Mouse (Mus musculus) midbrain, postnatal 0 days (tissue): ENCODE data around the gene Celf2. TPM values are rescaled to one million over a fixed set of nuclear protein-coding genes. Genes with fewer than 3 reads are reported as not detected.

Experiments used
- ATAC-seq: fragments of 200-750 bp; cut with Nextera tagmentation; 2 replicates; pipeline ENCODE4 v1.8.0; 2017; ENCODE audit warnings: moderate number of reproducible peaks, mild to moderate bottlenecking, moderate TSS enrichment, moderate library complexity; ENCODE audit not compliant: low FRiP score
- DNase-seq: peaks from one replicate; pipeline ENCODE4 v3.0.0-alpha.2; 2015; ENCODE audit warnings: low spot score
- H3K27ac ChIP-seq: fragments of 300-500 bp; sonication (generic); 2 replicates; pipeline ENCODE4 v1.5.1; 2014; ENCODE audit warnings: low read depth, mild to moderate bottlenecking, low read length, mixed read lengths
- H3K27me3 ChIP-seq: fragments of 300-500 bp; sonication (generic); 2 replicates; pipeline ENCODE4 v1.6.1; 2014; ENCODE audit warnings: low read length, control low read depth, mixed read lengths; ENCODE audit not compliant: insufficient read depth
- H3K36me3 ChIP-seq: fragments of 300-500 bp; sonication (generic); 2 replicates; pipeline ENCODE4 v1.6.1; 2014; ENCODE audit warnings: low read length, control low read depth, mixed read lengths; ENCODE audit not compliant: insufficient read depth
- H3K4me1 ChIP-seq: fragments of 300-500 bp; sonication (generic); 2 replicates; pipeline ENCODE4 v1.6.1; 2014; ENCODE audit warnings: mild to moderate bottlenecking, control low read depth, antibody characterized with exemption, low read length, mixed read lengths; ENCODE audit not compliant: insufficient read depth
- H3K4me2 ChIP-seq: fragments of 300-500 bp; sonication (generic); 2 replicates; pipeline ENCODE4 v1.6.1; 2014; ENCODE audit warnings: low read depth, mild to moderate bottlenecking, low read length, mixed read lengths; ENCODE audit not compliant: poor library complexity, severe bottlenecking
- H3K4me3 ChIP-seq: fragments of 300-500 bp; sonication (generic); 2 replicates; pipeline ENCODE4 v1.5.1; 2014; ENCODE audit warnings: low read depth, mild to moderate bottlenecking, low read length, moderate library complexity
- H3K9ac ChIP-seq: fragments of 300-500 bp; sonication (generic); replicated peaks from 2 replicates; pipeline ENCODE4 v1.6.1; 2014; ENCODE audit warnings: mild to moderate bottlenecking, low read length, moderate library complexity, mixed read lengths; ENCODE audit not compliant: poor library complexity, severe bottlenecking
- H3K9me3 ChIP-seq: fragments of 300-500 bp; sonication (generic); 2 replicates; pipeline ENCODE4 v1.6.1; 2016; ENCODE audit warnings: low read length, control low read depth
- CTCF ChIP-seq: IDR thresholded peaks from 2 replicates; pipeline ENCODE4 v1.5.1; 2016; ENCODE audit warnings: antibody characterized with exemption, mild to moderate bottlenecking
- WGBS: fragments of 180-500 bp; shearing (Covaris S2); extraction: QIAGEN DNeasy Blood & Tissue Kit; methylation state at CpG from one replicate; pipeline ENCODE4 v1.1.7; 2014; 5-methylcytosine and 5-hydroxymethylcytosine counted together
- polyA plus RNA-seq: library from polyadenylated mRNA; unstranded; fragments of >200 nt; fragmentation: Nextera tagmentation; extraction: Ambion mirVana; gene quantifications from 2 replicates; pipeline ENCODE4 v1.2.1, GENCODE M21; 2015
- total RNA-seq: library from RNA; depleted of rRNA; stranded (reverse); fragments of >200 nt; gene quantifications from 2 replicates; pipeline ENCODE4 v1.2.3, GENCODE M21; 2014

Gene Celf2
- total and polyA plus RNA-seq, 2 experiments from 2014 or later = 112 to 135 TPM

- Histone ChIP-seq H3K4me1 (no peaks in the 10 kb centered on the region), H3K27ac (no peak overlapping the region), H3K4me3 (no peak overlapping the region), H3K9ac (no peak overlapping the region), H3K9me3 (no peaks in the 10 kb centered on the region), H3K27me3 (no peaks in the 10 kb centered on the region), H3K36me3 (no peaks in the 10 kb centered on the region), H3K4me2 (no peak overlapping the region)
- no peak for DNase-seq
- no peak for ATAC-seq
- no peak for TF ChIP-seq CTCF
- WGBS = 75% methylated on average over 6 of the region's 6 CpGs
Measured at GRCm38 (mm10) chr2:7222886-7223285, 286.5 kb downstream of the Celf2 start.

DNA sequence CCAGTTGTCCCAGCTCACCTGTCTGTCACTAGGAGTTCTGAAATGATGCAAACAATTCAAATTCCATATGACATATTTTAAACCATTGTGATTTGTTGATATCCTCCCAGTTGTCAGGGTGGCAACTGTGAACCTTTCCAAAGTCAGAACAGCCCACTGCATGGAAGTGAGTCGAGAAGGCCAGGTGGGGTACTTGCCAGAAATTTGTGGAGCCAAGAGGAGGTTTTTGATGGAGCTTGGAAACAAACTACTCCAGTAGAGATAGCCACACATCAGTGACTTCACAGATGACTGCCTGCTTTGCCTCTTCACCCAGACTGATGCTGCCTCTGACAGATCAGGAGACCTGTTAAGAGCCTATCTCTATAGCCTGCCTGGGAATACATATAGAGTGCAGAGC is 287.5 kb downstream of the Celf2 start:
- Histone ChIP-seq H3K36me3 (no peaks in the 10 kb centered on the region), H3K4me1 (no peaks in the 10 kb centered on the region), H3K9ac (no peak overlapping the region), H3K9me3 (no peaks in the 10 kb centered on the region), H3K27me3 (no peaks in the 10 kb centered on the region), H3K27ac (no peak overlapping the region), H3K4me3 (no peak overlapping the region), H3K4me2 (no peak overlapping the region)
- DNase-seq (no peak), ATAC-seq (no peak)
- TF ChIP-seq CTCF = no peak
- 81% methylated on average over 1 of the region's 1 CpGs for WGBS

GRCm38 (mm10) chr2:7218101-7218500 is 291.3 kb downstream of the Celf2 start:
- Histone ChIP-seq H3K4me3 (no peak overlapping the region), H3K9ac (no peak overlapping the region), H3K36me3 (no peaks in the 10 kb centered on the region), H3K27ac (no peak overlapping the region), H3K27me3 (no peaks in the 10 kb centered on the region), H3K4me2 (no peak overlapping the region), H3K4me1 (no peaks in the 10 kb centered on the region), H3K9me3 (no peaks in the 10 kb centered on the region)
- ATAC-seq (no peak), DNase-seq (no peak)
- TF ChIP-seq CTCF = no peak
- WGBS = 98% methylated on average over 2 of the region's 2 CpGs

- Histone ChIP-seq H3K4me1 (no peaks in the 10 kb centered on the region), H3K4me2 (no peak overlapping the region; the same call in 1 of the 2 replicates), H3K27me3 (no peaks in the 10 kb centered on the region), H3K9ac (no peak overlapping the region), H3K4me3 (no peak overlapping the region), H3K9me3 (no peaks in the 10 kb centered on the region), H3K36me3 (no peaks in the 10 kb centered on the region), H3K27ac (no peak overlapping the region)
- 40% methylated on average over 15 of the region's 15 CpGs for WGBS
- no peak for TF ChIP-seq CTCF
- peak; percentile 54 for DNase-seq
- no peak for ATAC-seq
Measured at GRCm38 (mm10) chr2:7207691-7208504, 301.5 kb downstream of the Celf2 start.

- Histone ChIP-seq H3K9me3 (no peaks in the 10 kb centered on the region), H3K4me1 (no peaks in the 10 kb centered on the region), H3K9ac (no peak overlapping the region), H3K36me3 (no peaks in the 10 kb centered on the region), H3K27ac (no peak overlapping the region), H3K27me3 (no peaks in the 10 kb centered on the region), H3K4me3 (no peak overlapping the region), H3K4me2 (no peak overlapping the region)
- ATAC-seq = no peak
- 72% methylated on average over 2 of the region's 2 CpGs for WGBS
- DNase-seq = no peak
- TF ChIP-seq CTCF = no peak
Measured at GRCm38 (mm10) chr2:7193413-7193812, 315.9 kb downstream of the Celf2 start.

DNA sequence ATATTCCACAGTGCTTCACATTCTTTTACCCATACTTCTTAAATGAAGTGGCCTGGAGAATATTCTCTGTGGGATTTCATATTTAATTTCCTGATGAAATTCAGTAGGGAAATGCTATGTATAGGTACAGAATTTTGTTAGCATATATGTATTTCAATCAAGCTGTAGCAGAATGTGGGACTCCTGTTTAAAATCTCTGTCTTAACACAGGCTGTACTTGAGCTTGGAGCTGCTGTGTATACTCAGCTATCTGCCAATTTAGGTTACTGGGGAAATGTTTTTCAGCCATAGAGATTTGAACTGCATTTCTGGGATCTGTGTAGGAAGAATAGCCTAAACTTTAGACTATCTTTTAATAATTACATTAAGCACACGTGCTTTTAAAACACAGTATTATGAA is 330.2 kb downstream of the Celf2 start:
- DNase-seq = no peak
- no peak overlapping the region for H3K4me2 ChIP-seq
- H3K36me3 ChIP-seq = no peaks in the 10 kb centered on the region
- no peak overlapping the region for H3K4me3 ChIP-seq
- H3K27me3 ChIP-seq = no peaks in the 10 kb centered on the region
- no peak overlapping the region for H3K9ac ChIP-seq
- no peaks in the 10 kb centered on the region for H3K4me1 ChIP-seq
- H3K9me3 ChIP-seq = no peaks in the 10 kb centered on the region
- ATAC-seq = no peak
- no peak for TF ChIP-seq CTCF
- H3K27ac ChIP-seq = no peak overlapping the region
- WGBS = 72% methylated on average over 1 of the region's 1 CpGs
